Mouse (Mus musculus): ENCODE measurements around the gene Abhd12b. TPM values are rescaled to one million over a fixed set of nuclear protein-coding genes. Genes with fewer than 3 reads are reported as not detected.
"Not testable (repeated sequence)": the region's sequence is repeated elsewhere in the genome, so short reads cannot be mapped to it uniquely, and the experiment has no call there.

Abhd12b gene
- total RNA-seq, 2 experiments from 2014 or later = not detected

- intact Hi-C loops (cut with DNase I) = no loop called here
- no peak for DNase-seq
These were observed 16.8 kb upstream of the Abhd12b start for GRCm38 (mm10) chr12:70137095-70137494.

DNA sequence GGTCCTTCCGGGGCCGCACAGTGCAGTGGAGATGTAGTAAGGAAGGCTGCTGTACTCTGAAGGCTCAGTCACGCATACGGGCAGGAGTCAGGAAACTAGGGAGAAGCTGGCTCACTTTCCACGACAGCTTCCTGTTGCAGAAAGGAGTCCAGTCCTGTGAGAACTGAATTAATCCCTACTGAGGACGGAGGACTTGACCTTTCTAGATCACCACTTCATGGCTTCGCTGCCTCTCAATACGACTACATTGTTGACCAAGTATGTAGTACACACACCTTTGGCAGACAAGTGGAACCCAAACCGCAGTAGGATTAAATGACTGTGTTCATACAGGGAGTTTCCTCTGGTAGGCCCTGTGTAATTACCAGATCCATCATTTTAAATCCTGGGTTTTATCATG, 16.3 kb upstream of the Abhd12b start:
- no peak for DNase-seq
- intact Hi-C loops (cut with DNase I) = no loop called here

DNA sequence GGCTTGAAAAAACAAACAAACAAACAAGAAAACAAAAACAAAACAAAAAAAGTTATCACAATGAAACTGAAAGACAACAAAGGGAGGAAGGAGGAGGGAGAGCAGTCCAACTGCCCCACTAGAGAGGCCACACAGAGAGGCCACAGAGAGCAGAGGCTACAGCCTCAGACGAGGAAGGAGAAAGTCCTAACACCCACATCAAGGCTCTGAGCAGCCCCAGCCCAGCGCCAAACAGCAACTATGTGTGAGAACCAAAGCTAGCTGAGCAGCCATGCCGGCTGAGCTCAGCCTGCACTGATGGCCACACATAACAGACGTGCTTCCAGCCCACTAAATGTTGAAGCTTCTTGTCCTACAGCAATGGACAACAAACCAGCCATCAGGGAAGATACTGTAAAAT, 14.1 kb upstream of the Abhd12b start:
- intact Hi-C loops (cut with DNase I) = no loop called here
- DNase-seq = no peak

DNA sequence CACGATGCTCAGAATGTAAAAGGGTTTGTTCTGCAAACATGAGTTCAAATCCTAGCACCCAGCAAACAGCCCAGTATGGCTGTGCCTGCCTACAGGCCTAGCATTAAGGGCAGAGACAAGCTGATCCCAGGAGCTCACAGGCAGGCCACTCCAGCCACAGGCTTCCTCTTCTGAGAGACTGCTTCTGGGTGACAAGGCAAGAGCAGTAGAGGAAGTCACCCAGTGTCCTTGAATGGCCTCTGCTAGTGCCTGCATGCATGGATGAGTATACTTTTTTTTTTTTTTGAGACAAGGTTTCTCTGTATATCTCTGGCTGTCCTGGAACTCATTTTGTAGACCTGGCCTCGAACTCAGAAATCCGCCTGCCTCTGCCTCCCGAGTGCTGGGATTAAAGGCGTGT, 13.4 kb upstream of the Abhd12b start:
- no peak for DNase-seq
- intact Hi-C loops (cut with DNase I) = no loop called here

GRCm38 (mm10) chr12:70140993-70141576, 12.9 kb upstream of the Abhd12b start:
- DNase-seq = no peak
- intact Hi-C loops (cut with DNase I) = no loop called here

GRCm38 (mm10) chr12:70144106-70144587, 9.8 kb upstream of the Abhd12b start:
- DNase-seq = peak in 1 of 2 experiments; percentile 32
- intact Hi-C loops (cut with DNase I) = loop anchor here (2.0 kb wide), 2 partner anchors 31 to 81 kb away; partner anchors contain the start of gene Nin

GRCm38 (mm10) chr12:70144637-70145448, 9.1 kb upstream of the Abhd12b start:
- intact Hi-C loops (cut with DNase I) = loop anchor here (2.0 to 5.0 kb wide), 3 partner anchors 32 to 388 kb away; partner anchors contain the start of gene Nin
- peak; percentile 64 to 66 for DNase-seq

GRCm38 (mm10) chr12:70145586-70145985, 8.4 kb upstream of the Abhd12b start:
- intact Hi-C loops (cut with DNase I) = loop anchor here (2.0 to 5.0 kb wide), 3 partner anchors 33 to 388 kb away; partner anchors contain the start of gene Nin
- DNase-seq = no peak

DNA sequence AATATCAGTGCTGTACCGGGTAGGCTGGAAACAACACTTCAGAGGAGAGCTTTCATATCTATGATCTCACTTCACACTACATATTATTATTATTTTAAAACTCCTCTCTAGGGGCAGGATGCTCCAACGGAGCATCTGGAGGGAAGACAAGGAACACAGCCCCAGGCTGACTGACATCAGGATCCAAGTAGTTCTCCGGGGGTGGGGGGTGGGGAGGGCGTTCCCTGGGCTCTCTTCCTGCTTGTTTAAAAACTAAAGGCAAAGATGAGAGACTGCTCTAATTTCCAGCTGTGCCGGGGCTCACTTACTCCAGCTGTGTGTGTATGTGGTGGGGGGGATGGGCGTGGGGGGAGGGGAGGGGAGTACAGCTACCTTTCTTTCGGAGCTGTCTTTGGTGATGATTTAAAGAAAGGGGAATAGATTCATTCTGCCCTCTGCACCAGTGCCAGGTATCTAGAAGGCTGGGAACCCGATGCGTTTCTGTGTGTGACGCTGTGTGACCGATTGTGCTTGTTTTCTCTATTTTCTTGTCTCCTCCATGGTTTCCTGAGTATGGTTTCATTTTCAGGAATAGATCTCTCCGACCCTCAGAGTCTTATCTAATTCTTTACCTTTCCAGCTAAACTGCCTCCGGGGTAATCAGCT, 5.8 kb upstream of the Abhd12b start:
- intact Hi-C loops (cut with DNase I) = loop anchor here (5.0 kb wide), 1 partner anchor 391 kb away; no protein-coding TSS in a partner anchor

DNA sequence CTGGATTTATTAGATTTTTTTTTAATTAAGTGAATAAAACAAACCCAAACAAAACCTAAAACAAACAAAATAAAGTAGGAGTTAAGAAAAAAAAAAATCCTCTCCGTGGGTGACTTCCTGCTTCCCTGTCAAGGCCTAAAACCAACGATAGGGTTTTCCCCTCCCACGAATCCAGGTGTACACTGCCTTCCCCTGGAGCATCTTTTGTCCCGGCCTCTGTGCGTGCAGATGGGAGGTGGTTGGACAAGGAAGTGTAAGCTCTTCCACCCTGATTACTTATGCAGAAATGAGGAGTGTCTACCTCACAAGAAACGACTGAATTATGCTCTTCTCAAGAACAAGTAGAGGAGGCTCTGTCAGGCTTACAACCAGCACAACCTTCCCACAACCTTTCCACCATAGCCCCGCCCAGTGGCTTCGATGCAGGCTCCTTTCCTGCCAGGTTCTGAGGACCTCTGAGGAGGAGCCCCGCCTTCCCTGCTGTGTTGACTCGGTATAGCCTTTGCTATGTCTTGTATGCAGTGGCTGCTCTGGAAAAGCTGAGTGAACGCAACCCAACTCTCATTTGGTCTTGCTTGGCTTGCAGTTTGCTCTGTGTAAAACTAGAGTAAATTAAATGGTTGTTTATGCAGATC, 5.2 kb upstream of the Abhd12b start:
- intact Hi-C loops (cut with DNase I) = loop anchor here (5.0 kb wide), 1 partner anchor 391 kb away; no protein-coding TSS in a partner anchor
- DNase-seq = no peak

More for the DNA sequence above, 5.8 kb upstream of the Abhd12b start:
- no peak for DNase-seq

DNA sequence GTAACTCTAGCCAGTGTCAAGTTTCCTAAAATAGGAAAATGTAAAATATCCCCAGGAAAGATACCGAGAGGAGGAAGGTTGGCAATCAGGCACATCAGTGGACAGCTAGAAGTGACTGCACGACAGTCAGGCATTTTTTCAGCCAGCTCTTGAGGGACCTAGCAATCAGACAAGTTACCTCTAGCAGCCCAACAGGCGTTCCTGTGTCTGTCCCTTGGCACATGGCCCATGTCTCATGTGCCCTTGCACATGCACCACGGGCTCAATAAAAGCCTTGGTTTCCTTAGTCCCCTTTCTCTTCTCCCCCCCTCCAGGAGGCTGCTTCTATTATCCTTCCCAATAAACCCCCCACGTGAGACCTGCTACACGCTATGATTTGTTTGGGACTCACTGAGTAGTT, 2.3 kb downstream of the Abhd12b start:
- no peak for DNase-seq
- intact Hi-C loops (cut with DNase I) = no loop called here

DNA sequence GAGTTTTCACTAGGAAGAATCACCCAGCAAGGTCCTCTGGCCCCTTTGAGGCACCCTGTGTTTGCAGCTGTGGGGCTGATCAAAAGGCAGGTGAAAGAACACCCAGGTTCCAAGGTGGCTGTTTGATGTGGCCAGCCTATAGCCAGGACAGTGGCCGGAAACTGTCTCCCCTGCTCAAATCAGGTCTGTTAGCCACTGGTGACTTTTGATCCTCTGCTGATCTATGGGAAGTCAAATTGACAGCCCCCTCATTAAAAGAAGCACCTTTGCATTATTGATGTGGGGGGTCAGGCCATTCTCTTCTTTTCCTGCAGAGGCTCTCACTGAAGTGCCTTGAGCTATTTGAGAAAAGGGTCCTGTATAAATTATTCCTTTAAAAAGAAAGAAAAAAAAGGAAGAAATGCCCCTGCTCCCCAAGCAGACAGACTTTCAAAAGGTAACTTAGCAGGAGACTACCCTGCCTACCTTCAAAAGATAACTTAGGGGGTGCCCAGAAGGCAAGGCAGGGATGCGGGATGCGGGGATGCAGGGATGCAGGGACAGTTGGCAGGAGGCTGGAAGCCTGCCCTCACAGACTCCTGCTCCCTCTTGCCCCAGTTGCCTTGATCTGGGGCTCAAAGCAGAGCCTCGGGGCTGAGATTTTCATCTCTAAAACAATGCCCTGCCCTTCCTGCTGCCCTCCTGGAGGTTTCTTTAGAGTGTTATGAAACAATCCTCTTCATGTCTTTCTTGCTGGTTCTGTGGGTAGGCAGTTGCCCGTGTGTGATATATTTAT, 3.5 kb downstream of the Abhd12b start:
- DNase-seq = no peak
- intact Hi-C loops (cut with DNase I) = no loop called here

GRCm38 (mm10) chr12:70161057-70161456, 7.1 kb downstream of the Abhd12b start:
- DNase-seq = no peak
- intact Hi-C loops (cut with DNase I) = no loop called here

DNA sequence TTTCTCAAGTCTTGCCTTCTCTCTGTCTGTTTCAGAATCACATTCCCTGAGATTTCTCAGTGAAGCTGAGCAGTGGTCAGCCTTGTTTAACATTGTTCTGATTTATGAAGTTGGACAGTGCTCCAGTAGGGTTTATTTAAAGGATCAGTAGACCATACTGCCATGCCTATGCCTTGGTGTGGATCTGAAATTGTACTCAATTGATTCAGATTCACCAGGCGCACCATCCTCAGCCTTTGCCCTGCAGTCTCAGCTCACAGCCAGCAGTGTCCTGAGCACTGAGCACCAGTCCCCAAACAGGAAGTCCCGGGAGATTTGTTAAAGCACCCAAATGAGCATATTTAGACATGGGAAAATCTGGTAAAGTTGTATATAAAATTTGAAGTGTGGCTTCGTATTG, 10.8 kb downstream of the Abhd12b start:
- no peak for DNase-seq
- intact Hi-C loops (cut with DNase I) = no loop called here

DNA sequence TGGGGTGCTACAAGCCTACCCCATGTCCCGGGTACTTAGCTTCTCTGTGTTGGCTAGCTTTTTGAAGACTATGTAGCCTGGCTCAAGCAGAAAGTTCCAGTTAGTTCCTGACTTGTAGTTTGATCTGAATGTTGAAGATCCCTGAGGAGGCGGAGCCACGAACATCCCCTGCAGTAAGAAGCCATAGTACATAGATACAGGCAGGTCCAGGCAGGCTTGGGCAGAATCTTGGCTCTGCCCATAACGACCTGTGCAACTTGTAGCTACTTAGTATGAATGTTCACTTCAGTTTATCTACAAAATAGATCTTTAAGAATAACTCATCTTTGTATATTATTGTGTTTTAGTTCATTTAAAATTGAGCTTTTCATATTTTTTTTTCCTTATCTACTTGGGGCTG, 14.0 kb downstream of the Abhd12b start:
- no peak for DNase-seq
- intact Hi-C loops (cut with DNase I) = no loop called here

- intact Hi-C loops (cut with DNase I) = no loop called here
- DNase-seq = no peak
These were observed 16.0 kb downstream of the Abhd12b start for GRCm38 (mm10) chr12:70169969-70170368.

DNA sequence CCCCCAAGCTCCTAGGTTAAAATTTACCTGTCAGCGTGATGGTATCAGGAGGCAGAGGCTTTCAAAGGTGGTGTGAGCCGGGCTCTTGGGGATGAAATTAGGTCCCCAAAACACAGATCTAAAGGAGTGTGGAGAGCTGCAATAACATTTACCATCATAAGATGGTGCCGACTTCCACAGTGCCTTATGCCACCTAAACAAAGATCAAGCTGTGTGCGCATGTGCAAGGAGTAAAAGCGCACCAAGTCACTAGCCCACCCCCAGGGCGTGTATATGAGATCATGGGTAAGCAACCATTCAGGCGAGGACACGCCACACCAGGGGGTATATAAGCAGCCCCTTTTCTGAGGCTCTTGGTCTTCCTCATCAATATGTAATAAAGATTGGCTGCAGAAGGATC, 29.6 kb downstream of the Abhd12b start:
- DNase-seq; intact Hi-C loops (cut with DNase I): not testable (repeated sequence)

GRCm38 (mm10) chr12:70184173-70184783, 30.3 kb downstream of the Abhd12b start:
- DNase-seq = no peak

DNA sequence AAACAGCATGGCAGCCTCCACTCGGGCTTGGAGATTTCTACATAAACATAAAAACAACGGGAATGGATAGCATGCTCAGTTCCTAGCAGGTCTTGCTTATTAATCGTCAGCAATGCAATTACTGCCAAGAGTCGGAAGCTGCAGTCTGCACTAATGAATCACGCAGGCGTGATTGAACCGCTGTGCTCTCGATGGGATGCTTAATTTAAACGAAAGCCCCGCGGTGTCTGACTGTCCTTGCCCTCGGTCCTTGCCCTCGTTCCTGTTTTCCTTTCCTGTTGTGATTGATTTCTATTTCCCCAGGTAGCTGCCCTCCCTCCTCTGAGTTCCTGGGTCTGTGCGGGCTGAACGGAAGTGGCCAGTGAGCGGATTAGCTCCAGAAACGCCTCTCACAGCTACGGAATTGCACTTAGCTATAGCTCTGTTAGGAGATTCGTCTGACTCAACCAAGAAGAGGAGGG, 38.4 kb downstream of the Abhd12b start:
- DNase-seq = no peak
- intact Hi-C loops (cut with DNase I) = no loop called here

More at GRCm38 (mm10) chr12:70184173-70184783, 30.3 kb downstream of the Abhd12b start:
- intact Hi-C loops (cut with DNase I) = no loop called here
